ENCODE assay signal across 29 mouse cellular contexts in genomic region chr2:167220736-167221135, GRCm38 (mm10). TPM values are rescaled to one million over a fixed set of nuclear protein-coding genes. Genes with fewer than 3 reads are reported as not detected.
DNase-seq lines count a peak whose midpoint lies in the region; ATAC-seq and TF ChIP-seq lines count a peak whose summit lies in the region.
"Had no signal": no experiment of that assay in that cellular context is flagged by ENCODE, and none has a peak within 500 bp of the region (broad histone marks: within the 10 kb centered on the region; RNA-seq: fewer than 3 reads in every experiment).

No protein-coding gene starts in this region.

- H3K79me2 ChIP-seq in MEL (ENCODE audit: control insufficient read depth, insufficient read depth, low read length, poor library complexity), result no peaks in the 10 kb centered on the region; the same call in 1 of the 2 replicates

- WGBS in midbrain, embryonic 11.5 days, result 81% methylated on average over 5 of the region's 5 CpGs

- H3K9me3 ChIP-seq in ES-Bruce4 (replicated peaks; ENCODE audit: control insufficient read depth, insufficient read depth, low read length, poor library complexity, severe bottlenecking) (no peaks in the 10 kb centered on the region), MEL (replicated peaks; ENCODE audit: insufficient read depth, low read length) (no peaks in the 10 kb centered on the region)
- no peaks in the 10 kb centered on the region for H3K9me3 ChIP-seq in midbrain, embryonic 11.5 days (ENCODE audit: control insufficient read depth, low read length)
- H3K9me3 ChIP-seq: embryonic facial prominence, embryonic 12.5 days; embryonic facial prominence, embryonic 15.5 days; heart, embryonic 12.5 days; heart, embryonic 15.5 days; hindbrain, embryonic 10.5 days; hindbrain, embryonic 13.5 days; intestine, embryonic 15.5 days had no signal

- H3K36me3 ChIP-seq in ES-Bruce4 (ENCODE audit: control insufficient read depth, insufficient read depth, low read length, poor library complexity, severe bottlenecking), result no peaks in the 10 kb centered on the region
- no peaks in the 10 kb centered on the region for H3K36me3 ChIP-seq in MEL (ENCODE audit: control insufficient read depth in 1 of 2, insufficient read depth in 2 of 2, low read length in 2 of 2)
- H3K36me3 ChIP-seq in midbrain, embryonic 11.5 days (ENCODE audit: control insufficient read depth, insufficient read depth, low read length), result no peaks in the 10 kb centered on the region
- H3K36me3 ChIP-seq: embryonic facial prominence, embryonic 15.5 days; G1E; heart, embryonic 15.5 days; hindbrain, embryonic 10.5 days; hindbrain, embryonic 13.5 days; intestine, embryonic 15.5 days had no signal

- peak overlapping the region; percentile 51 for H3K27ac ChIP-seq in ES-Bruce4 (ENCODE audit: insufficient read depth, low read length)
- peak overlapping the region; percentile 52 for H3K27ac ChIP-seq in MEL (ENCODE audit: control insufficient read depth, low read depth, low read length)
- no peak overlapping the region for H3K27ac ChIP-seq in midbrain, embryonic 11.5 days (ENCODE audit: low read depth, low read length)
- H3K27ac ChIP-seq: embryonic facial prominence, embryonic 12.5 days; embryonic facial prominence, embryonic 15.5 days; heart, embryonic 15.5 days; hindbrain, embryonic 10.5 days; hindbrain, embryonic 13.5 days; intestine, embryonic 15.5 days had no signal

- H3K9ac ChIP-seq in ES-Bruce4 (ENCODE audit: low read depth, poor library complexity, severe bottlenecking) (peak overlapping the region; percentile 68), MEL (ENCODE audit: control insufficient read depth, low read depth, low read length, poor library complexity, severe bottlenecking) (peak overlapping the region; percentile 79)
- no peak overlapping the region for H3K9ac ChIP-seq in midbrain, embryonic 11.5 days (ENCODE audit: low read length)
- H3K9ac ChIP-seq: embryonic facial prominence, embryonic 12.5 days; embryonic facial prominence, embryonic 15.5 days; heart, embryonic 12.5 days; heart, embryonic 15.5 days; hindbrain, embryonic 13.5 days; intestine, embryonic 15.5 days had no signal

- no peaks in the 10 kb centered on the region for H3K4me1 ChIP-seq in ES-Bruce4 (ENCODE audit: control insufficient read depth, insufficient read depth, low read length)
- H3K4me1 ChIP-seq in MEL (ENCODE audit: control insufficient read depth in 1 of 2, insufficient read depth in 2 of 2, low read length in 2 of 2), result no peaks in the 10 kb centered on the region
- no peaks in the 10 kb centered on the region for H3K4me1 ChIP-seq in midbrain, embryonic 11.5 days (ENCODE audit: control insufficient read depth, insufficient read depth, low read length)
- H3K4me1 ChIP-seq: embryonic facial prominence, embryonic 12.5 days; embryonic facial prominence, embryonic 15.5 days; heart, embryonic 12.5 days; hindbrain, embryonic 10.5 days; intestine, embryonic 15.5 days had no signal

- H3K4me3 ChIP-seq in ES-Bruce4 (ENCODE audit: low read depth, low read length), result peak overlapping the region; percentile 99
- H3K4me3 ChIP-seq in MEL (ENCODE audit: control insufficient read depth in 1 of 2, insufficient read depth in 1 of 2, low read depth in 2 of 2, low read length in 2 of 2), result peak overlapping the region; percentile 74 to 75
- no peak overlapping the region for H3K4me3 ChIP-seq in midbrain, embryonic 11.5 days (ENCODE audit: low read depth, low read length)
- H3K4me3 ChIP-seq: embryonic facial prominence, embryonic 12.5 days; embryonic facial prominence, embryonic 15.5 days; heart, embryonic 12.5 days; heart, embryonic 15.5 days; hindbrain, embryonic 10.5 days; hindbrain, embryonic 13.5 days; intestine, embryonic 15.5 days had no signal

- no peak overlapping the region for H3K4me2 ChIP-seq in midbrain, embryonic 11.5 days
- H3K4me2 ChIP-seq: embryonic facial prominence, embryonic 12.5 days; embryonic facial prominence, embryonic 15.5 days; heart, embryonic 12.5 days; heart, embryonic 15.5 days; hindbrain, embryonic 13.5 days; intestine, embryonic 15.5 days had no signal

- TF ChIP-seq CTCF in ES-Bruce4 (IDR thresholded peaks at IDR 0.05; ENCODE audit: low read depth, low read length) (no peak), MEL (IDR thresholded peaks at IDR 0.05 in 2 of 3, conservative IDR thresholded peaks at IDR 0.05 in 1 of 3; ENCODE audit: control insufficient read depth in 1 of 3, insufficient read depth in 1 of 3, low read depth in 2 of 3, low read length in 3 of 3, poor library complexity in 1 of 3, severe bottlenecking in 1 of 3) (no peak)

- ATAC-seq in midbrain, embryonic 11.5 days (ENCODE audit: low FRiP score), result no peak
- ATAC-seq in megakaryocyte, adult 5-6 weeks (ENCODE audit: poor library complexity, severe bottlenecking), result no peak
- ATAC-seq: CD4-positive, CD25-positive, alpha-beta regulatory T cell, adult 4 months; forebrain, embryonic 14.5 days; hindbrain, embryonic 16.5 days; intestine, embryonic 15.5 days had no signal

- TF ChIP-seq POLR2A in ES-Bruce4 (IDR thresholded peaks at IDR 0.05; ENCODE audit: insufficient read depth, low read length) (no peak), MEL (IDR thresholded peaks at IDR 0.05; ENCODE audit: control insufficient read depth in 1 of 2, insufficient read depth in 1 of 2, low read depth in 1 of 2, low read length in 2 of 2, poor library complexity in 1 of 2) (peak in 1 of 2 experiments; percentile 41; a peak in 1 of 4 replicates)

- TF ChIP-seq RAD21 in MEL (IDR thresholded peaks at IDR 0.05; ENCODE audit: low read depth, low read length), result no peak

- H3K27me3 ChIP-seq in ES-Bruce4 (ENCODE audit: control insufficient read depth, insufficient read depth, low read length, poor library complexity, severe bottlenecking) (no peaks in the 10 kb centered on the region), MEL (ENCODE audit: control insufficient read depth in 1 of 2, insufficient read depth in 2 of 2, low read length in 2 of 2) (no peaks in the 10 kb centered on the region)
- H3K27me3 ChIP-seq in midbrain, embryonic 11.5 days (ENCODE audit: control insufficient read depth, insufficient read depth, low read length), result no peaks in the 10 kb centered on the region
- H3K27me3 ChIP-seq: embryonic facial prominence, embryonic 12.5 days; embryonic facial prominence, embryonic 15.5 days; heart, embryonic 12.5 days; heart, embryonic 15.5 days; hindbrain, embryonic 13.5 days; intestine, embryonic 15.5 days had no signal

- DNase-seq in MEL (ENCODE audit: low read depth, low spot score) (peak; percentile 82), ZHBTc4 (ENCODE audit: low read depth, low spot score) (peak; percentile 85)
- no peak for DNase-seq in kidney, postnatal 25 days
- DNase-seq in midbrain, embryonic 11.5 days (ENCODE audit: low spot score, missing footprints), result no peak
- DNase-seq: adrenal gland, adult 2 months; adrenal gland, postnatal 14 days; cerebellum, adult 11 months; cerebellum, adult 2 months; cerebellum, adult 9-11 months; cerebellum, postnatal 25 days; gastrocnemius, postnatal 25 days; heart, adult 18-20 months; heart, postnatal 10 days; heart, postnatal 36 days had no signal

- TF ChIP-seq EP300 in ES-Bruce4 (IDR thresholded peaks at IDR 0.05; ENCODE audit: insufficient read depth, low read depth, low read length) (no peak), MEL (IDR thresholded peaks at IDR 0.05; ENCODE audit: low read depth in 1 of 2, low read length in 2 of 2) (no peak)

TF ChIP-seq in MEL, 35 proteins besides CTCF, POLR2A, EP300 and RAD21:
- TF ChIP-seq ZMIZ1 (IDR thresholded peaks at IDR 0.05; ENCODE audit: low read depth, low read length) (0 out of 2 replicates have a peak, but pooled peaks have one; percentile 34), POLR2AphosphoS2 (IDR thresholded peaks at IDR 0.05; ENCODE audit: low read length) (no peak), NELFE (IDR thresholded peaks at IDR 0.05; ENCODE audit: low read depth, low read length) (0 out of 2 replicates have a peak, but pooled peaks have one; percentile 56), GATA1 (IDR thresholded peaks at IDR 0.05; ENCODE audit: low read depth, low read length) (0 out of 2 replicates have a peak, but pooled peaks have one; percentile 24), ELF1 (IDR thresholded peaks at IDR 0.05; ENCODE audit: low read depth, low read length) (no peak), TCF12 (IDR thresholded peaks at IDR 0.05; ENCODE audit: low read depth, low read length) (no peak), NRF1 (IDR thresholded peaks at IDR 0.05; ENCODE audit: insufficient read depth, low read depth, low read length, poor library complexity, severe bottlenecking) (0 out of 2 replicates have a peak, but pooled peaks have one; percentile 14)
TF ChIP-seq in MEL: peak in this region for 4.

RNA-seq across cellular contexts. Expression of gene Ptgis, which starts 19.7 kb away (rescaled TPM):
- 6.8 and 11.0 TPM in 2 replicates for polyA plus RNA-seq in ES-Bruce4 (2011; ENCODE audit: insufficient read depth, insufficient read length, low read depth, missing spikeins)
- total RNA-seq in MEL (2012; rRNA removed), result 7.3 and 7.6 TPM in 2 replicates
- polyA plus RNA-seq in MEL (2012; ENCODE audit: insufficient read depth in 1 of 2, insufficient read length in 2 of 2, low read depth in 1 of 2, low replicate concordance in 2 of 2, missing spikeins in 1 of 2), result 10 to 100 TPM in 1 of 2 experiments, not detected in 1; 12.7 TPM
- 9.4 and 11.2 TPM in 2 replicates for polyA plus RNA-seq in midbrain, embryonic 11.5 days (2014; fragmentation: Nextera tagmentation; extraction: Ambion mirVana)
- total RNA-seq in megakaryocyte, adult 5-6 weeks (2015), result not detected in 2 replicates
- total RNA-seq in megakaryocyte, adult 5-6 weeks (2017), result not detected in 2 replicates
- total RNA-seq: common myeloid progenitor, adult 5-6 weeks; G1E had no signal
- polyA plus RNA-seq: G1E had no signal

RNA-seq across cellular contexts. Expression of gene Kcnb1, which starts 30.8 kb away (rescaled TPM):
- polyA plus RNA-seq in ES-Bruce4 (2011; ENCODE audit: insufficient read depth, insufficient read length, low read depth, missing spikeins) (1.1 and 1.4 TPM in 2 replicates), MEL (2012; ENCODE audit: insufficient read depth in 1 of 2, insufficient read length in 2 of 2, low read depth in 1 of 2, low replicate concordance in 2 of 2, missing spikeins in 1 of 2) (1 to 10 TPM in 1 of 2 experiments, not detected in 1; 3.6 TPM)
- total RNA-seq in MEL (2012; rRNA removed), result 0.39 and 0.69 TPM in 2 replicates
- polyA plus RNA-seq in midbrain, embryonic 11.5 days (2014; fragmentation: Nextera tagmentation; extraction: Ambion mirVana), result 0.75 and 0.96 TPM in 2 replicates
- 0.07 and 1.6 TPM in 2 replicates for total RNA-seq in megakaryocyte, adult 5-6 weeks (2015)
- total RNA-seq in megakaryocyte, adult 5-6 weeks (2017), result 0.07 and 0.49 TPM in 2 replicates
- polyA plus RNA-seq: C2C12, G1E had no signal

Comparison
In these comparisons a context has a peak if more than half of its experiments do, and no peak if none do; other contexts are left out.
1. DNase-seq: peak in MEL (single experiment) and ZHBTc4 (single experiment); none in kidney, postnatal 25 days (0 of 2) and midbrain, embryonic 11.5 days (single experiment).